Mouse (Mus musculus) lung, adult 2 months (tissue): Measurements from ENCODE around the gene Nxt2. TPM values are rescaled to one million over a fixed set of nuclear protein-coding genes. Genes with fewer than 3 reads are reported as not detected.

Experiments used
- DNase-seq: peaks from one replicate; pipeline ENCODE4 v3.0.0; 2022
- H3K4me1 ChIP-seq: fragments of 200-500 bp; 2 replicates; pipeline ENCODE4 v1.6.1; 2011; ENCODE audit warnings: low read length; ENCODE audit not compliant: control insufficient read depth, insufficient read depth
- H3K4me3 ChIP-seq: fragments of 200-500 bp; replicated peaks from 2 replicates; pipeline ENCODE3; 2011; ENCODE audit warnings: low read depth, mild to moderate bottlenecking, control low read depth, low read length; ENCODE audit errors: extremely low read depth
- CTCF ChIP-seq: fragments of 200-500 bp; IDR thresholded peaks from 2 replicates; pipeline ENCODE4 v1.5.1; 2011; ENCODE audit warnings: mild to moderate bottlenecking, low read length, control low read depth; ENCODE audit not compliant: insufficient read depth
- POLR2A ChIP-seq: fragments of 200-500 bp; IDR thresholded peaks from 2 replicates; pipeline ENCODE4 v1.6.1; 2011; ENCODE audit warnings: low read depth, mild to moderate bottlenecking, control low read depth, low read length, borderline replicate concordance; ENCODE audit errors: extremely low read depth
- WGBS: fragments of 180-500 bp; shearing (Covaris S2); methylation state at CpG from one replicate; pipeline ENCODE4 v1.1.7; 2018; 5-methylcytosine and 5-hydroxymethylcytosine counted together
- polyA plus RNA-seq: library from polyadenylated mRNA; depleted of rRNA; stranded (reverse); fragments of >200 nt; gene quantifications from 2 replicates; pipeline ENCODE4 v1.2.3, GENCODE M21; 2012; rRNA removed

The Nxt2 gene
- polyA plus RNA-seq: 2.4 and 4.2 TPM in 2 replicates

DNA sequence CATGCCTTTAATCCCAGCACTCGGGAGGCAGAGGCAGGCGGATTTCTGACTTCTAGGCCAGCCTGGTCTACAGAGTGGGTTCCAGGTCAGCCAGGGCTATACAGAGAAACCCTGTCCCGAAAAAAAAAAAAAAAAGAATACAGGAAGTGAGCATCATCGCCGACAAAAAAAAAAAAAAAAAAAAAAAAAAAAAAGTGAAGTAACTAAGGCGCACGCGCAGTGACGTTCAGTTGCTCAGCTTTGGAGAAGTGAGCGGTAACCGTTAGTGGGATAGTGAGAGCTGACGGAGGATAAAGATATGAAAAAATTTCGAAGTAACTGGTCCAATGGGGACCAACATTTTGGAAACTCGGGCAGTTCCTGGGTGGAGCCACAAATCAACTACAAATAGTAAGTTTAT, at the start of gene Nxt2:
Gene Nxt2, plus strand, starts transcription at position 229 of the 400 bp plus-strand sequence.
- Histone ChIP-seq H3K4me3 (peak within 1 kb of the TSS; percentile 5), H3K4me1 (no peaks in the 10 kb centered on the region)
- 78% methylated on average over 14 of the region's 14 CpGs for whole genome bisulfite sequencing
- TF ChIP-seq CTCF: no peak
- no peak for TF ChIP-seq POLR2A
- DNase-seq: no peak

DNA sequence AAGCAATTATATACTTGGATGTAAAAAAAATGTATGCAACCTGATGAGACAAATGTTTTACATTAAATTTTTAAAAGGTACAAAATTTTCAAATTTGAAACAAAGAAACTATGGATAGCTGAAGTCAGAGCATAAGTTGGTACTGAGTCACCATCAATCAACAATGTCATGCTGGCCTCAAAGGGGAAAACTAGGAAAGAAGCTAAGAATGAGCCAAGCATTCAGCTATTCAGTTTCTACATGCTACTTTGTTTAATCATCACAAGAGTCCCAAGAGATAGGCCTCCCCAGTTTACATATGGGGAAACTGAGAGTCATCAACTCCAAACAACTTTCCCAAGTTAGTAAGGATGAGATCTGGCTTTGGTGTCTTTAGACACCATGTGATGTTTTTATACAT, 49.6 kb upstream of the Nxt2 start:
- H3K4me1 ChIP-seq: no peaks in the 10 kb centered on the region
- no peak for DNase-seq
- no peak overlapping the region for H3K4me3 ChIP-seq
- no peak for TF ChIP-seq POLR2A
- TF ChIP-seq CTCF: no peak

DNA sequence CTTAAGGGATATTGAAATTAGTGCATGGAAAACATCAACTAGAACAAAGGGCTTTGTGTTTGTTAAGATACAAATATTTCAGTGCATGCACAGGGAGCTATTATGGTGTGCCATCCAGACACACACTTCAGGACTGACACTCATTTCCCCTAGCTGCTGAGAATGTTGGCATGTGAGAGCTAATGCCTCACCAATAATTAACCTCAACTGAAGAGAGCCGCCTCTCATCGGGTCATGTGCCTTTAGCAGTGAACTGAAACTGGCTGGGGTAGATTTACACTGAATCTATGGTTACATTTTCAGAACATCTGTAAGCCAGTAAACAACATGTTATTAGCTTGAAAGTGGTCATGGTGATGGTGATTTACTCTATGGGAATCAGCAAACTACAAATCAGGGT, 44.5 kb upstream of the Nxt2 start:
- no peak overlapping the region for H3K4me3 ChIP-seq
- TF ChIP-seq CTCF (no peak), POLR2A (no peak)
- no peaks in the 10 kb centered on the region for H3K4me1 ChIP-seq
- WGBS: 81% methylated on average over 2 of the region's 2 CpGs
- no peak for DNase-seq

DNA sequence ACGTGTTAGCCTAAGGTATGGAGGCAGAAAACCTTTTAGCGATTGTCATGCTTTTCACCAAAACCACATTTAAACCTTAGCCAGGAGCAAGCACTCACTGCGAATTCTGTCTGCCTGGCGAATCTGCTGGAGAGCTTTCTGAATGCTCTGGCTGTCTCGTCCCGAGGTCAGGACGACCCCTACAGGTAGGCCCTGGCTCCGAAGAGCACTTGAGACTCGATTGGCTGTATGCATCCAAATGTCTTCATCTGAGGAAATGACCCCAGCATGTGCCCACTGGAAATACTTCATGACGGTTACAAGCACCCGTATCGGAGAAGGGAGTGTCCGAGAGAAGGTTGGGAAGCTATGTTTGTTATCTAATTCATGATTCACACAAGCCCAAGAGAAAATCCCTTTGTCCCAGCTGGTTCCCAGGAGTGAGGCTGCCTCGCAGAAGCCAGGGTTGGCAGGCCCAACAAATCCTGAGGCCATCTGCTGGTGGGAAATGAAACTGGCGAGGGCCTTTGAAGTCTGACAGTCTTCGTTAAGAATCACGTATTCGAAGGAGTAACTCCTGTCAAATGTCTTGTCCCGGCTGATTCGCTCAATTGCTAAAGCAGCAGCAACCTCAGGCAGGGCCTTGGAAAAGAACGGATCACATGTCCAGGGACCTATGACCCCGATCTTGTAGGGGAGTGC, 37.4 kb upstream of the Nxt2 start:
- Histone ChIP-seq H3K4me1 (no peaks in the 10 kb centered on the region), H3K4me3 (no peak overlapping the region)
- 46% methylated on average over 22 of the region's 22 CpGs for WGBS
- DNase-seq: peak; percentile 7
- TF ChIP-seq POLR2A (no peak), CTCF (0 out of 2 replicates have a peak, but pooled peaks have one; percentile 19)

DNA sequence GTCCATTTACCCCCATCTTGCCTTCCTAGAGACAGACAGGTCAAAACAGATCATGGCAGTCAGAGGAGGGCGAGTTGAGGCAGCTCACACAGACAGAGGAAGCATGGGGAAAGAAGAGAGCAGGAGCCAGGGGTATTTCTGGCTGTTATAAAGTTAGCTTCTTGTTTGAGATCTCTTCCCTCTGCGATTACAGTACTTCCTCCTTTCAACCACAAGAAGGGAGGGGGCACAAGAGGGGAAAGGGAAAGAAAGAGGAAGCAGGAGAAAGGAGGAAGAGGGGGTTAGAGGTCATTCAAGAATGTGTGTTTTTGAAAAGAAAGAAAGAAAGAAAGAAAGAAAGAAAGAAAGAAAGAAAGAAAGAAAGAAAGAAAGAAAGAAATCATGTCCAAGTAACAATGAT, 36.2 kb upstream of the Nxt2 start:
- Histone ChIP-seq H3K4me3 (no peak overlapping the region), H3K4me1 (no peaks in the 10 kb centered on the region)
- TF ChIP-seq POLR2A (no peak), CTCF (no peak)
- WGBS: 44% methylated on average over 2 of the region's 2 CpGs
- DNase-seq: no peak

DNA sequence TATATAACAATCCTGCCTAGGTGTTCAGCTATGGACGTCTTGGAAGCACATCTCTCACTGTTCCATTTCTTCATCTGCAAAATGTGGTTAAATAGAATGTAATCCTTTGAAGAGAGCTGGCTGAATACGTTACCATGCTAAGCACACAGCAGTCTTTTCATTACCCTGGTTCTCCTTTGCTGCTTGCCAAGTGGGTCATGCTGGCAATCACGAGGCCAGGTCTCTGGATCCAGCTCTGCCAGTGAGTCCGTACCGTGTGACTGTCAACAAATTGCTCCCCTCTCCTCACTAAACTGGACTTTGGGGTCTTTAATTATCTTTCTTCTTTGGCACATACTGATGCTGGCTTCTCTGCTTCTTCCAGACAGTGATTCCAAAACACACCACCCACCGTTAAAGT, 32.1 kb upstream of the Nxt2 start:
- Histone ChIP-seq H3K4me1 (no peaks in the 10 kb centered on the region), H3K4me3 (no peak overlapping the region)
- DNase-seq: no peak
- TF ChIP-seq POLR2A (no peak), CTCF (no peak)
- 62% methylated on average over 6 of the region's 6 CpGs for WGBS

DNA sequence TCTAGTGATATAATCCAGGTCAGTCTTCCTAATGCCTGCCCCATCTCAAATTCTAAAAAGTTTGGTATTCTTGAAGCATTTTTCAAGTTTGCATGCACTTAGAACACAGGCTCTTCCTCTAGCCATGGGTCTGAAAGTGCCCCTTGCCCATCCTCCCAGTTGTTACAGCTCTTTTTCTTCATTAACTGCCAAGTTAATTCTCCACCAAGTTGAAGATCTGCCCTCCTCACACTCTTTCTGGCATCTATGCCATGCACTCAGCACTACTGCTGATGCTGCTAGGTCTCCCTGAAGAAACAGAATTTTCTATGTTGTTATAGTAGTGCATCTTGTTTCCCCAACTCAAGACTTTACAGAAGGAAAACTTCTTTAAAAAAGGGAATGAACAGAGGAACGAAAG, 31.0 kb upstream of the Nxt2 start:
- WGBS: 63% methylated on average over 1 of the region's 1 CpGs
- DNase-seq: no peak

DNA sequence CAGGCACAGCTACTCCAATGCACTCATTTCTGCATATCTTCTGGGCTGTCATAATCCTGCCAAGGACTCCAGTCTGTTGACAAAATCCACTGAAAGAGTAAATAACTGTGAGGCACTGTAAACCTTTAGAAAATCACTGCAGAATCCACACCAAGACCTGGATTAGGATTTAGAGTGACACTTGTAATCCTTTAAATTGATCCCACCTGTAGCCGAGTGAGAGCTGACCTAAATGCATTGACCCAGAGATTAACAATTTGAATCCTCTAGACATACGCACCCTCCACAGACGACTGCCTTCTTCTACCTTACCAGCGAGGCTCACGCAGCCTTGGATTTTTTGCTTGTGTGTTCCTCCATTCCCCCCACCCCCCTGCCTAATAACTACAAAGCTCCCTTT, 29.7 kb upstream of the Nxt2 start, which contains the start of gene Gucy2f:
Gene Gucy2f, minus strand, starts transcription at position 101 of the 400 bp plus-strand sequence.
- TF ChIP-seq POLR2A (no peak), CTCF (no peak)

More for the DNA sequence above, 31.0 kb upstream of the Nxt2 start:
- H3K4me1 ChIP-seq: no peaks in the 10 kb centered on the region
- no peak overlapping the region for H3K4me3 ChIP-seq
- TF ChIP-seq POLR2A (no peak), CTCF (no peak)

DNA sequence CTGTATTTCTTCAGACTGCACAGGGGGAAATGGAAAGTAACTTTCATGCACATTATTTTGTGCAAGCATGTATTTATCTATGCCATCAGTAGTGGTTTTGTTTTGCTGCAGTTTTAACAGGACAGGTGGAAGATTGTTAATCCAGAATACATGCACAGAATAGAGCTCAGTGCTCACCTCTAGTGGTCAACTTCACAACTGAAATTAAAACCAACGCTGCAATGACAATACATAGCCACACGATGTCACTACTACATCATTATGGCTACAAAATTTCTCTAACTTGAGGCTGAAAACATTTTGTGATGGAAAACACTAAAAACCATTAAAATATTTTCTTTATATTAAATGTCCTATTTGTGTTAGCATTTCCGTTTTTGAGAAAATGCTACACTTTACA, 26.3 kb upstream of the Nxt2 start:
- no peak for DNase-seq
- H3K4me1 ChIP-seq: no peaks in the 10 kb centered on the region
- peak; percentile 47; the same call in 1 of the 2 replicates for TF ChIP-seq CTCF
- no peak for TF ChIP-seq POLR2A
- WGBS: 10% methylated on average over 3 of the region's 3 CpGs
- H3K4me3 ChIP-seq: no peak overlapping the region

More for the DNA sequence above, 29.7 kb upstream of the Nxt2 start, which contains the start of gene Gucy2f:
- DNase-seq: no peak
- Histone ChIP-seq H3K4me3 (no peak within 1 kb of the TSS), H3K4me1 (no peaks in the 10 kb centered on the region)
- 47% methylated on average over 5 of the region's 5 CpGs for WGBS

DNA sequence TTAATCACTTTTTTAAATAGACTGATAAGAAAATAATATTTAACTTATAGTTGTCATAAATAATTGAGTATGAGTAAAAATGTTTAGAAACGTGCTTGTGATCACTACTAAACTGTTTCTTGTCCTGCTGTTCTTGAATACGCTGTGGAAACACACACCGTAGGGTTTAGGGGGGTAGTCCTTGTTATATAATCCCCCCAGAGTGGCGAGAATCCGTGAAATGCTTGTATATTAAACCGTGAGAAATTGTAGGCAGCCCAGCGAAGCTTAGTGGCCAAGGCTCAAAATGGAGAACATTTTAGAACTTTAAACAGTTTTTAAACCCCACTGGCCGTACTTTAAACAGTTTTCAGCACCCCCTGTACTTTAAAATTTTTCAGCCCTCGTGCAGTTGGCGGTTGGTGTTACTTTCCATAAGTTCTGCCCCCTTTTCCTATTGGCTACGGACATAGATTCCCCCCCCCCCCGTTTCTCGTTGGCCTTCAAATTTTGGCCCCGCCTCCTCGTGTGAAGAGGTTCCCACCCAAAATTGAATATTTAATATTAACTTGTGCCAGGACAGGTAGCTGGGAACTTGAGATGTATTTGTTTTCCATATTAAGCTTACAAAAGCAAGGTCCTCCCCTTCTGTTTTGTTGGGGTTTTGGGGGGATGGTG, 956 bp downstream of the Nxt2 start:
- TF ChIP-seq CTCF (no peak), POLR2A (no peak)
- H3K4me3 ChIP-seq: peak overlapping the region; percentile 9
- H3K4me1 ChIP-seq: no peaks in the 10 kb centered on the region
- DNase-seq: peak; percentile 34
- WGBS: 32% methylated on average over 15 of the region's 15 CpGs

DNA sequence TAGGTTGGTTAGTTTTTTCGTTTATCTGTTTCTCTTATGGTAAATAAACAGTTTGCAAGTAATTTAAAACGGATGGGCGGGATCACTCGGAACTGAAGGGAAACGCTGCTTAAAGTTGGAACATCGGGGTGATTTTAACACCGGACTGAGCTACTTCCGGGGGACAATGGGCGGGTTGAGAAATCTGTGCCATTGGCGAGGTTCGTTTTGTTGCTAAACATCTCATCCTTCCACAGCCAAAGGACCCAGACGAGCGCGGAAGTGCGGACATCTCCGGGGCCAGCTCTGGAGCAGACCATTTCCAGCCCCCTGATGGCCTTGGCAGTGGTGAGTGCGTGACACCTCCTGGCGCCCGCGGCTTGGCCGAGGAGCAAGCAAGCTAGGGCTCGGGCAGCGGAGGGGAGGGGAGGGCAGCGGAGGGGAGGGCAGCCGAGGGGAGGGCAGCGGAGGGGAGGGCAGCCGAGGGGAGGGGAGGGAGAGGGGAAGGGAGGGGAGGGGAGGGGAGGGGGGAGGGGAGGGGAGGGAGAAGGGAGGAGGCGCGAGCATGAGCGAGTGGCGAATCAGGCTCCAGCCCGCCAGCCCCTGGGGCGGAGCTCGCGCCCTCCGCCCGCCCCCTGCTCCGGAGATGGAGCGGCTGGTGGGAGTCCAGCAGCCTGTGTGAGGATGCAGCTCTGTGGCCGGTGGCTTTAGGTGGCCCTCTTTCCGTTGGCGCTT, 1.6 kb downstream of the Nxt2 start:
- DNase-seq: peak; percentile 64
- Histone ChIP-seq H3K4me3 (peak overlapping the region; percentile 78), H3K4me1 (no peaks in the 10 kb centered on the region)
- TF ChIP-seq CTCF (no peak), POLR2A (peak; percentile 16; the same call in 1 of the 2 replicates)
- 31% methylated on average over 33 of the region's 42 CpGs for WGBS
